ENCODE assay signal across 7 mouse cellular contexts in genomic region chr12:82025901-82026633, GRCm38 (mm10).
DNase-seq lines count a peak whose midpoint lies in the region; ATAC-seq lines count a peak whose summit lies in the region.
"Not testable (repeated sequence)": the region's sequence is repeated elsewhere in the genome, so short reads cannot be mapped to it uniquely, and the experiment has no call there.

No protein-coding gene starts in this region.

- not testable (repeated sequence) for H3K9ac ChIP-seq in embryonic facial prominence, embryonic 14.5 days (ENCODE audit: low read depth, low read length); forebrain, embryonic 15.5 days (replicated peaks); heart, embryonic 14.5 days (ENCODE audit: low read length); hindbrain, embryonic 15.5 days; lung, embryonic 16.5 days (ENCODE audit: low read length); midbrain, embryonic 16.5 days (ENCODE audit: low read depth, low read length); neural tube, embryonic 15.5 days (replicated peaks)

- not testable (repeated sequence) for H3K27ac ChIP-seq in embryonic facial prominence, embryonic 14.5 days (replicated peaks; ENCODE audit: low read depth, low read length); forebrain, embryonic 15.5 days (replicated peaks); heart, embryonic 14.5 days (replicated peaks in 1 of 2; ENCODE audit: control insufficient read depth in 1 of 2, insufficient read depth in 1 of 2, low read depth in 2 of 2, low read length in 2 of 2); hindbrain, embryonic 15.5 days (replicated peaks); lung, embryonic 16.5 days (ENCODE audit: low read length); midbrain, embryonic 16.5 days (ENCODE audit: low read length); neural tube, embryonic 15.5 days (replicated peaks)

- H3K27me3 ChIP-seq in embryonic facial prominence, embryonic 14.5 days (replicated peaks; ENCODE audit: control insufficient read depth, insufficient read depth, low read length); forebrain, embryonic 15.5 days; heart, embryonic 14.5 days (ENCODE audit: control insufficient read depth, insufficient read depth, low read length); hindbrain, embryonic 15.5 days; lung, embryonic 16.5 days (ENCODE audit: control insufficient read depth, insufficient read depth, low read depth, low read length); midbrain, embryonic 16.5 days (ENCODE audit: control insufficient read depth, insufficient read depth, low read depth, low read length); neural tube, embryonic 15.5 days (replicated peaks): not testable (repeated sequence)

- not testable (repeated sequence) for H3K9me3 ChIP-seq in embryonic facial prominence, embryonic 14.5 days (ENCODE audit: control insufficient read depth, low read length); forebrain, embryonic 15.5 days; heart, embryonic 14.5 days (ENCODE audit: control insufficient read depth, low read length); hindbrain, embryonic 15.5 days; lung, embryonic 16.5 days (ENCODE audit: control insufficient read depth, low read length); midbrain, embryonic 16.5 days (replicated peaks; ENCODE audit: control insufficient read depth, low read length, poor library complexity, severe bottlenecking); neural tube, embryonic 15.5 days (replicated peaks)

- H3K4me3 ChIP-seq in embryonic facial prominence, embryonic 14.5 days (ENCODE audit: low read depth, low read length); forebrain, embryonic 15.5 days; heart, embryonic 14.5 days (ENCODE audit: control insufficient read depth in 1 of 2, insufficient read depth in 1 of 2, low read depth in 1 of 2, low read length in 2 of 2); hindbrain, embryonic 15.5 days; lung, embryonic 16.5 days (ENCODE audit: low read length); midbrain, embryonic 16.5 days (ENCODE audit: low read depth, low read length); neural tube, embryonic 15.5 days (replicated peaks): not testable (repeated sequence)

- not testable (repeated sequence) for DNase-seq in embryonic facial prominence, embryonic 14.5 days (ENCODE audit: low spot score)

- H3K4me1 ChIP-seq in embryonic facial prominence, embryonic 14.5 days (ENCODE audit: control insufficient read depth, insufficient read depth, low read length); forebrain, embryonic 15.5 days; heart, embryonic 14.5 days (ENCODE audit: control insufficient read depth in 2 of 2, insufficient read depth in 2 of 2, low read length in 2 of 2); hindbrain, embryonic 15.5 days (replicated peaks); lung, embryonic 16.5 days (replicated peaks; ENCODE audit: control insufficient read depth, insufficient read depth, low read length); midbrain, embryonic 16.5 days (ENCODE audit: control insufficient read depth, insufficient read depth, low read length); neural tube, embryonic 15.5 days: not testable (repeated sequence)

- H3K36me3 ChIP-seq in embryonic facial prominence, embryonic 14.5 days (ENCODE audit: control insufficient read depth, insufficient read depth, low read length); forebrain, embryonic 15.5 days; heart, embryonic 14.5 days (ENCODE audit: control insufficient read depth, insufficient read depth, low read length); hindbrain, embryonic 15.5 days; lung, embryonic 16.5 days (ENCODE audit: control insufficient read depth, insufficient read depth, low read length); midbrain, embryonic 16.5 days (ENCODE audit: control insufficient read depth, insufficient read depth, low read length); neural tube, embryonic 15.5 days: not testable (repeated sequence)

- H3K4me2 ChIP-seq in embryonic facial prominence, embryonic 14.5 days (ENCODE audit: low read depth, low read length); forebrain, embryonic 15.5 days (replicated peaks); heart, embryonic 14.5 days (ENCODE audit: low read length); hindbrain, embryonic 15.5 days; lung, embryonic 16.5 days (ENCODE audit: low read depth, low read length); midbrain, embryonic 16.5 days (ENCODE audit: low read length); neural tube, embryonic 15.5 days: not testable (repeated sequence)

- WGBS in embryonic facial prominence, embryonic 14.5 days: no CpG with 5 or more reads among the region's 6 CpGs
- WGBS in forebrain, embryonic 15.5 days: no CpG with 5 or more reads among the region's 6 CpGs
- WGBS in heart, embryonic 14.5 days: no CpG with 5 or more reads among the region's 6 CpGs
- no CpG with 5 or more reads among the region's 6 CpGs for WGBS in hindbrain, embryonic 15.5 days
- no CpG with 5 or more reads among the region's 6 CpGs for WGBS in lung, embryonic 16.5 days
- WGBS in midbrain, embryonic 16.5 days: no CpG with 5 or more reads among the region's 6 CpGs
- no CpG with 5 or more reads among the region's 6 CpGs for WGBS in neural tube, embryonic 15.5 days

- ATAC-seq in embryonic facial prominence, embryonic 14.5 days (ENCODE audit: low read depth): peak; percentile 72
- ATAC-seq in forebrain, embryonic 15.5 days (replicated peaks): peak; percentile 90
- ATAC-seq in heart, embryonic 14.5 days (ENCODE audit: insufficient number of reproducible peaks, insufficient read depth, low FRiP score, low read depth): peak; percentile 38; the same call in 1 of the 2 replicates
- ATAC-seq in hindbrain, embryonic 15.5 days (ENCODE audit: low FRiP score, low read depth): peak; percentile 93
- ATAC-seq in lung, embryonic 16.5 days (ENCODE audit: low read depth): peak; percentile 31; the same call in 1 of the 2 replicates
- ATAC-seq in midbrain, embryonic 16.5 days: peak; percentile 86
- ATAC-seq in neural tube, embryonic 15.5 days (ENCODE audit: low FRiP score): peak; percentile 84

Comparison
In these comparisons a context has a peak if more than half of its experiments do, and no peak if none do; other contexts are left out.
1. ATAC-seq: peak in every context shown above with its lines; median percentile 93 in hindbrain, embryonic 15.5 days; 90 in forebrain, embryonic 15.5 days; 86 in midbrain, embryonic 16.5 days; 84 in neural tube, embryonic 15.5 days; 72 in embryonic facial prominence, embryonic 14.5 days; 38 in heart, embryonic 14.5 days; 31 in lung, embryonic 16.5 days.